Mouse (Mus musculus) liver, adult 2 months (tissue): ENCODE results near the gene Taar1.

Source experiments
- CTCF ChIP-seq: fragments of 200-500 bp; IDR thresholded peaks from 2 replicates; pipeline ENCODE4 v1.5.1; 2011; ENCODE audit warnings: low read depth, low read length, control low read depth
- POLR2A ChIP-seq: fragments of 200-500 bp; IDR thresholded peaks from 2 replicates; pipeline ENCODE4 v1.6.1; 2011; ENCODE audit warnings: low read length, control low read depth; ENCODE audit not compliant: insufficient read depth; ENCODE audit errors: extremely low read depth

GRCm38 (mm10) chr10:23963444-23963843 is 43.3 kb downstream of the Taar1 start:
- TF ChIP-seq CTCF, result no peak
- TF ChIP-seq POLR2A, result no peak
